Mouse (Mus musculus) bone marrow macrophage, adult 2 months (primary cell): Measurements from ENCODE around the gene Col4a5.

Source experiments
- CTCF ChIP-seq: IDR thresholded peaks from 2 replicates; pipeline ENCODE4 v1.5.1; 2012; ENCODE audit warnings: low read depth, mild to moderate bottlenecking, low read length, moderate library complexity
- POLR2A ChIP-seq: IDR thresholded peaks from 2 replicates; pipeline ENCODE4 v1.6.1; 2012; ENCODE audit warnings: mild to moderate bottlenecking, low read depth, low read length, borderline replicate concordance

DNA sequence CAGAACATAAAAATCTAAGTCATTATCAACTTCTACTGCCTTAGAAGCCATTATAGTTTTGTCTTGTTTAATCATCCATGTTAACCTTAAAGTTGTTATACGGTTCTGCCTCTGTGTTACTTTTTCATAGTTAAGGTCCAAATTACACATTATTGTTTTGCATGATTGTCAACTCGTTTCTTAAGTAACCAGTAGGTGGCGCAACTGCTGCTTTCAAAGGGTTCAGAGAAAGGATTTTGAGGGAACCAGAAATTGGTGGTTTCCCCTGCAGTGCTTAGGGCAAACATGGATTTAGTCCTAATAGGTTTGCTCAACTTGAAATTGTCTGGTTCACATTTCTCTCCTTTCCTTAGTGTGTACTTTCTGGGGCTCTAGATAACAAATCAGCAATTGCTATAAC, 115.1 kb downstream of the Col4a5 start:
- TF ChIP-seq POLR2A (no peak), CTCF (no peak)
